Mouse (Mus musculus) testis, adult 2 months (tissue): ENCODE results near the gene 1600002K03Rik.

Experiments used
- CTCF ChIP-seq: fragments of 200-500 bp; IDR thresholded peaks from 2 replicates; pipeline ENCODE4 v1.5.1; 2012; ENCODE audit warnings: low read depth, mild to moderate bottlenecking, inconsistent platforms, low read length, moderate library complexity; ENCODE audit not compliant: control insufficient read depth, insufficient read depth, insufficient replicate concordance
- POLR2A ChIP-seq: fragments of 200-500 bp; IDR thresholded peaks from 2 replicates; pipeline ENCODE4 v1.6.1; 2012; ENCODE audit warnings: low read depth, mild to moderate bottlenecking, inconsistent platforms, low read length, moderate library complexity; ENCODE audit not compliant: control insufficient read depth

DNA sequence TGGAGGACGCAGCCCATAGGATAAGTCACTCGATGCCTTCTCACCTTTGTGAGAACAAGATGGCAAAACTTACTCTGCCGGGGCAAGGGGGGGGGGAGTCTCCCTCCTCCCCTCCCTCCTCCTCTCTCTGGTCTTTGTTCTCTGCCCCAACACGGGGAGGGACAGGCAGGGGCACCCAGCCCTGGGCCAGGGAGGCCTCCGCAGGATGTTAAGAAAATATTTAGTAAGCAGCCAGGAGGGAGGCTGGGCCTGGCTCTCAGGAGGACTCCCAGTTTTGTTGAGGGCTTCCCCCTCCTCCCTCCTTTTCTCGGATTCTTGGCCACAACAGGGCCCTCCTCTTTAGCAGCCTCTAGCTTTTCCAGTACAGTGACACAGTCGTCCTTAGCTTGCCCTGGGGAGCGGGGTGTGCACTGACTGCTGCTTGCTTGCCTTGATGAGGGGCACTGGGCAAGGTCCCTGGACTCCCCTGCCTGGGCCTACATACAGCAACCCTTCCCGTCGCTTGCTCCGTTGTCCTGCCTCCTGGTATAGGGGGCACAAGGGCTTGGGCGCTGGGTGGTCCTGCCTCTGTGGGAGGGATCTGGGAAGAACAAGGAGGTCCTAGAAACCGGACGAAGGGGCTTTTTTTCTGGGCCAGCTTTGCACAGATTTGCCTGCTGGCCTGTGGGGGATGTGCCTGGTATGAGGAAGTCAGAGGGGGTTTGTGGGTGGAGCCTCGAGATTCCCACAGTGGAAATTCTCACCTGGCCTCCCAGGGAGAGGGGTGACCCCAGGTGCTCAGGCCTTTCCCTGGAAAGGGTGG, 20.5 kb upstream of the 1600002K03Rik start:
- TF ChIP-seq CTCF (no peak), POLR2A (no peak)
